Mouse (Mus musculus) midbrain, embryonic 16.5 days (tissue): ENCODE results near the gene Calm3. TPM values are rescaled to one million over a fixed set of nuclear protein-coding genes. Genes with fewer than 3 reads are reported as not detected.
A peak's percentile ranks its signal among the peaks of the same experiment; 100 is the strongest.
"Not testable (repeated sequence)": the region's sequence is repeated elsewhere in the genome, so short reads cannot be mapped to it uniquely, and the experiment has no call there.

Experiments used
- ATAC-seq: fragments of 200-750 bp; cut with Nextera tagmentation; 2 replicates; pipeline ENCODE4 v1.8.0; 2017; ENCODE audit warnings: moderate TSS enrichment
- H3K27ac ChIP-seq: fragments of 300-500 bp; sonication (generic); 2 replicates; pipeline ENCODE4 v1.5.1; 2014; ENCODE audit warnings: mild to moderate bottlenecking, low read length, mixed read lengths
- H3K27me3 ChIP-seq: fragments of 300-500 bp; sonication (generic); 2 replicates; pipeline ENCODE4 v1.6.1; 2014; ENCODE audit warnings: low read depth, low read length, mixed read lengths; ENCODE audit not compliant: control insufficient read depth, insufficient read depth
- H3K36me3 ChIP-seq: fragments of 300-500 bp; sonication (generic); 2 replicates; pipeline ENCODE4 v1.6.1; 2014; ENCODE audit warnings: mild to moderate bottlenecking, low read length, moderate library complexity, mixed read lengths; ENCODE audit not compliant: control insufficient read depth, insufficient read depth
- H3K4me1 ChIP-seq: fragments of 300-500 bp; sonication (generic); 2 replicates; pipeline ENCODE4 v1.6.1; 2014; ENCODE audit warnings: mild to moderate bottlenecking, low read length, mixed read lengths; ENCODE audit not compliant: control insufficient read depth, insufficient read depth
- H3K4me2 ChIP-seq: fragments of 300-500 bp; sonication (generic); 2 replicates; pipeline ENCODE4 v1.6.1; 2014; ENCODE audit warnings: mild to moderate bottlenecking, low read length, mixed read lengths
- H3K4me3 ChIP-seq: fragments of 300-500 bp; sonication (generic); 2 replicates; pipeline ENCODE4 v1.5.1; 2014; ENCODE audit warnings: low read depth, mild to moderate bottlenecking, low read length, moderate library complexity, mixed read lengths
- H3K9ac ChIP-seq: fragments of 300-500 bp; sonication (generic); 2 replicates; pipeline ENCODE4 v1.6.1; 2014; ENCODE audit warnings: low read depth, low read length, mixed read lengths
- H3K9me3 ChIP-seq: fragments of 300-500 bp; sonication (generic); replicated peaks from 2 replicates; pipeline ENCODE4 v1.6.1; 2014; ENCODE audit warnings: mild to moderate bottlenecking, low read length, mixed read lengths; ENCODE audit not compliant: control insufficient read depth, poor library complexity, severe bottlenecking
- WGBS: fragments of 180-500 bp; shearing (Covaris S2); extraction: QIAGEN DNeasy Blood & Tissue Kit; methylation state at CpG from one replicate; pipeline ENCODE4 v1.1.7; 2014; 5-methylcytosine and 5-hydroxymethylcytosine counted together
- polyA plus RNA-seq: library from polyadenylated mRNA; unstranded; fragments of >200 nt; fragmentation: Nextera tagmentation; extraction: Ambion mirVana; gene quantifications from 2 replicates; pipeline ENCODE4 v1.2.1, GENCODE M21; 2015

The Calm3 gene
- polyA plus RNA-seq = 405 and 443 TPM in 2 replicates

DNA sequence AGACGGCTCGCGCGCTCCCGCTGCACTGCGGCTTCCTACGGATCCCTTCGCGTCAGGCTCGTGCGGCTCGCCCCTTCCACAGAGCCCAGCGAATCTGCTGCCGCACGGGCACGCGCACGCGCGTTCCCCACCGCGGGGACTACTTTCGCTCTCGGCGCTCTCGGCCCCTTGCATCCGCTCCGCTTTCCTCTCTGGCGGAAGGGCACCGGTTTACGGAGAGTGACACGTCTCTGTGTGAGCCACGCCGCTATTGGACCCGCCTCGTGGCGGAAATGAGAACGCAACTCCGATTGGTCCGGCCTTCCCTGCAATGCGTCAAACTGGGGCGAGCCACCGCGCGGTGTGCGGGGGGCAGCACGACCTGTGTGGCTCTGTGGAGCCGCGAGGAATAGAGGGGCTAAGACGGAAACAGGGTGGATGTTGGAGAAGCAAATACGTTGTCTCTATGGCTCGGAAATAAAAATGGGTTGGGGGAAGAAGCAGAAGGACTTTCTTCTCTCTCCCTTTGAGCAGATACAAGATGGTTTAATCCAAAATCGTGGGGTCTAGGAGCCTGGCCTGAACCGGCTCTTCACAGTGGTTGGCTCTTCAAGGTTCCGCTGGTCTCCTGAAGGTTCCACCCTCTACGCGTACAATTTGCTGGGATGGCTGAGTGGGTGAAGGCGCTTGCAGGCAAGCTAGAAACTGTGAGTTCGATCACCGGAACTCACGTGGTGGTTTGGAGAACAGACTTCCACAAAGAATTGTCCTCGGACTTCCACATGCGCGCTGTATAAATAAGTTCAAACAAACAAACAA, at the start of gene Calm3:
TSS of gene Calm3 (minus strand) at position 78 of the 798 bp plus-strand sequence.
- peak; percentile 91 for ATAC-seq
- peaks cover 3% of the 10 kb centered on the region; the same call in 1 of the 2 replicates for H3K36me3 ChIP-seq
- WGBS = 1% methylated on average over 61 of the region's 64 CpGs

DNA sequence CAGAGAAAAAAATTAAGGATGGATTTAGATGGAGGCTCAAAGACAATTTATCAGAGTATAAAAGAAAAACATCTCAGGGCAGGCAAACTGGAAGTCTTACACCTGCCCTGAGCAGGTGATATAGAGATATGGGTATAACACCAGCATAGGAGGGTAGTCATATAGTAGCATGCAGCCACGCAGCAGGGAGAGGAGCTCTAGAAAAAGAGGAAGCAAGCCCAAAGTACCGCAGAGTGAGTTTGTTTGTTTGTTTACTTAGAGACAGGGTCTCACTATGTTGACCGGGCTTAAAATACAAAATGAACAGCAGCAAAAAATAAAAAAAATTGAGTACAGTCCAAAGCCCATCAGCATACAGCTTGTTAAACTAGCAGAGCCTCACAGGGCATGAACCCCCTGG, 47.2 kb upstream of the Calm3 start:
- Histone ChIP-seq H3K4me2 (no peak overlapping the region), H3K9ac (no peak overlapping the region), H3K27ac (no peak overlapping the region), H3K4me3 (no peak overlapping the region), H3K27me3 (no peaks in the 10 kb centered on the region), H3K9me3 (no peaks in the 10 kb centered on the region), H3K4me1 (no peaks in the 10 kb centered on the region), H3K36me3 (no peaks in the 10 kb centered on the region)
- ATAC-seq = no peak
- WGBS = 82% methylated on average over 3 of the region's 3 CpGs

More for the DNA sequence above, at the start of gene Calm3:
- peak within 1 kb of the TSS; percentile 96 for H3K27ac ChIP-seq
- H3K27me3 ChIP-seq = no peaks in the 10 kb centered on the region
- peak within 1 kb of the TSS; percentile 90 for H3K9ac ChIP-seq
- H3K9me3 ChIP-seq = no peaks in the 10 kb centered on the region
- H3K4me3 ChIP-seq = peak within 1 kb of the TSS; percentile 74
- H3K4me1 ChIP-seq = peaks cover 30% of the 10 kb centered on the region
- H3K4me2 ChIP-seq = peak within 1 kb of the TSS; percentile 79

DNA sequence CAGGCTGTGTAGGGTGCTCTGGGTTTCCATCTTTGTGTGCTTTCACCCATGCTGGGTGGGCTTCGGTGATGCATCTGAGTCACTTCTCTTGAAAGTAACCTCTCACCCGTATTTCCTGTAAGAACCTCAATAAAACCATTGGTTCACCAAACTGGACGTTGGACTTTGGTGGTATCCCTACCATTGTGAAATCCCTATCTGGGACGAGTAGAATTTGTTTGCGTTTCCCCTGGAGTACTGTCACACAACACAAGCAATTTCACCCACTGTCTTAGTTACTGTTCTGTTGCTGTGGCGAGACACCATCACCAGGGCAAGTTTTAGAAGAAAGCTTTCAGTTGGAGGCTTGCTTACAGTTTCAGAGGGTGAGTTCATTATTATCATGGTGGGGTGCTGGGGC, 44.5 kb upstream of the Calm3 start:
- whole genome bisulfite sequencing = 86% methylated on average over 6 of the region's 6 CpGs
- no peak overlapping the region for H3K9ac ChIP-seq
- H3K27me3 ChIP-seq = no peaks in the 10 kb centered on the region
- no peaks in the 10 kb centered on the region for H3K36me3 ChIP-seq
- no peaks in the 10 kb centered on the region for H3K4me1 ChIP-seq
- no peaks in the 10 kb centered on the region for H3K9me3 ChIP-seq
- H3K27ac ChIP-seq = no peak overlapping the region
- H3K4me3 ChIP-seq = no peak overlapping the region
- H3K4me2 ChIP-seq = no peak overlapping the region
- no peak for ATAC-seq

DNA sequence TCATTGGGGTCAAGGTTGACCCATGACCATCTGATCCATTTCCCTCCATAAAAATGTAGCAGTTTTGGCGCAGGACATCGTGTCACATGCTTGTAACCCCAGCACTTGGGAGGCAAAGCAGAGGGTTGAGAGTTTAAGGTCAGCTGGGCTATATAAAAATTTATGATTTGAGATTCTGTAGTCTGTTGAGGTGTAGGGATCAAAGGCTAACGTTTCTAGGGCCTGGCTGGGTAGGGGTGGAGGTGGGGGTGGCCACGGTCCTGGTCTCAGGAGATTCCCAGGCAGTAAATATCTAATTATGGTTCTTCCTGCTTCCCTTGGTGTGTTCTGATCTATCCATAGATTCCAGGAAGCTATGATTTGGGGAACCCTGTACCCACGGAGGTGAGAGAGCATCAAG, 37.8 kb upstream of the Calm3 start:
- H3K4me3 ChIP-seq = no peak overlapping the region
- peaks cover 54% of the 10 kb centered on the region for H3K4me1 ChIP-seq
- H3K27me3 ChIP-seq = no peaks in the 10 kb centered on the region
- H3K4me2 ChIP-seq = peak overlapping the region; percentile 79
- no peaks in the 10 kb centered on the region for H3K9me3 ChIP-seq
- H3K36me3 ChIP-seq = peaks cover 6% of the 10 kb centered on the region; the same call in 1 of the 2 replicates
- no peak for ATAC-seq
- H3K9ac ChIP-seq = no peak overlapping the region
- 82% methylated on average over 5 of the region's 5 CpGs for WGBS
- H3K27ac ChIP-seq = no peak overlapping the region

DNA sequence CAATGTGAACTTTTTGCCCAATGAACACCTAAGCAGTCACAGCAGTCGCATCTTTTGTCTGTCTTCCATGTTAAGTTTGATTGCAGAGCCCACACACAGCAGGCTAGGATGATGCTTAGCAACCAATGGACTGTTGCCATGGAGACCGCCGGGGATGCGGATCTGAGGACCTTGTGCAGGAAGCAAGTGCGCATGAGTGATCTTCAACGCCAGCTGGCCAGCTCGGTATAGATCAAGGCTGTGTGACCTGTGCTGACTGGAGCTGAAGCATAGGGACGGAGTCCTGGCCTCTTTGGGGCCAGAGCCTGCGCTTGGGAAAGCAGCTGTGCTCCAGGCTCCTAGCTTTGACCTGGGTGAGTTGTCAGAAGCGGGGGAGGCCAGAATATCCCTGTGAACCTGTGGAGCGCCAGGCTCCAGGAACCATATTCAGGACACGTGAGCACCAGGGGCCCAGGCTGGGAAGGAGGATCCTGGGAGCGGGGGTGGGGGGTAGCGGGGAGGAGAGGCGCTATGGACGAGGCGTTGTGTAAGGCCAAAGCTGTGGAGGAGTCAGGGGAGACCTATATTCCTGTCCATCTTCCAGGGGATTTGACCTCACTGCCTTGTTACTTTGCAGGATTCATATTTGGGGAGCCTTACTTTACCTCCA, 35.7 kb upstream of the Calm3 start, which contains the start of gene Pnmal1:
TSS of gene Pnmal1 (plus strand) at position 141 of the 649 bp plus-strand sequence.
- 4% methylated on average over 17 of the region's 17 CpGs for WGBS
- Histone ChIP-seq H3K4me1 (peaks cover 64% of the 10 kb centered on the region), H3K27me3 (no peaks in the 10 kb centered on the region), H3K4me3 (peak within 1 kb of the TSS; percentile 47), H3K36me3 (peaks cover 6% of the 10 kb centered on the region; the same call in 1 of the 2 replicates), H3K27ac (peak within 1 kb of the TSS; percentile 96), H3K4me2 (peak within 1 kb of the TSS; percentile 79), H3K9ac (peak within 1 kb of the TSS; percentile 70), H3K9me3 (no peaks in the 10 kb centered on the region)
- ATAC-seq = peak; percentile 93

DNA sequence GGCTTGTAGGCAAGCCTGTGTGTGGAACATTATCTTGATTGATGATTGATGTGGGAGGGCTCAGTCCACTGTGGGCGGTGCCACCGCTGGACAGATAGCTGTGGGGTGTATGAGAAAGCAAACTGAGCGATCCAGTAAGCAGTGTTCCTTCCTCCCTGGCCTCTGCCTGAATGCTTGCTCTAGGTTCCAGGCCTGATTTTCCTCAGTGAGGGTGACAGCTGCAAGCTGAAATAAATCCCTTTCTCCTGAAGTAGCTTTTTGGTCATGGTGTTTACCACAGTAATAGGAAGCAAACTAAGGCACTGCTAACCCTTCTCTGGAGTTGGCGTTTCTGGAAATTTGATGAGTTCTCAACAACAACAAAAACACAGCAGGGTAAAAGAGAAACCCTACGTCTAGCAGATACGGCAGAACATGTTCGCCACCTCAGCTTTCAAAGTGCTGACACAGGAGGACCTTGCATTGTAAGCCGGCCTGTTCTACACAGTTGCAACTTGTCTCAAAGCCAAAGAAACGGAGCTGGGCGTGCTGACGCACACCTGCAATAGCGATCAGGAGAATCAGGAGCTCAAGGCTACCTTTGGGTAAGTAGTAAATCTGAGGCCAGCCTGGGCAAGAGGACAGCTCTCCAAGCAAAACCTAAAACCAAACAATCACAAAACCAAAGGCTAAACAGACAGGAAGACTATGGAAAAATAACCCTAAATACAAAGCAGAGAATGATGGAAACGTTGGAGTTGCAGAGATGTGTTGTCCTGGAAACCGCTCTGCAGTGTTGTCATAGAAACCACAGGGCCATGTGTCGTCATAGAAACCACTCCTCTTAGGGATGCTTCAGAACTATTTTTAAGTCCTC, 32.7 kb upstream of the Calm3 start:
- Histone ChIP-seq H3K27me3 (no peaks in the 10 kb centered on the region), H3K4me3 (peak overlapping the region; percentile 2; the same call in 1 of the 2 replicates), H3K9me3 (no peaks in the 10 kb centered on the region), H3K27ac (peak overlapping the region; percentile 97), H3K36me3 (no peaks in the 10 kb centered on the region), H3K4me1 (peaks cover 66% of the 10 kb centered on the region), H3K9ac (peak overlapping the region; percentile 48; the same call in 1 of the 2 replicates), H3K4me2 (peak overlapping the region; percentile 52)
- WGBS = 19% methylated on average over 15 of the region's 15 CpGs
- ATAC-seq = peak; percentile 67

DNA sequence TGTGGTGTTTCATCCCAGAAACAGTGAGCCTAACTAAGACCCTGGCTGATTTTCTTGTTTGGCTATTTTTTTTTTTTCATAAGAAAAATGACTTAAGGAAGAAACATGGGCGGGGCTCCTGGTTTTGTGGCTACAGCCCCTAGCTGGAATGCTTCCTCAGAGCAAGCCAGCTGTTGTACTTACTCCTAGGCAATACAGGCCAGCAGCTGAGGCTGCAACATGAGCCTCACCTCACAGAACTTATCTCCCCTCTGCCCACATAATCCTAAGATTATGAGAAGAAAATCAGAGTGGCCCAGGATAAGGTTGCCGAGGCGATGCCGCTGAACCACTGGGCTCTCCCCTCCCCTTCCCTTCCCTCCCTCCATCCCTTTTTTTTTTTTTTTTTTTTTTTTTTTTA, 31.8 kb upstream of the Calm3 start:
- H3K4me3 ChIP-seq = no peak overlapping the region
- no peaks in the 10 kb centered on the region for H3K27me3 ChIP-seq
- no peak overlapping the region for H3K9ac ChIP-seq
- H3K4me2 ChIP-seq = no peak overlapping the region
- H3K27ac ChIP-seq = peak overlapping the region; percentile 97
- no peaks in the 10 kb centered on the region for H3K9me3 ChIP-seq
- no peak for ATAC-seq
- no peaks in the 10 kb centered on the region for H3K36me3 ChIP-seq
- peaks cover 62% of the 10 kb centered on the region for H3K4me1 ChIP-seq
- WGBS = 74% methylated on average over 4 of the region's 4 CpGs

DNA sequence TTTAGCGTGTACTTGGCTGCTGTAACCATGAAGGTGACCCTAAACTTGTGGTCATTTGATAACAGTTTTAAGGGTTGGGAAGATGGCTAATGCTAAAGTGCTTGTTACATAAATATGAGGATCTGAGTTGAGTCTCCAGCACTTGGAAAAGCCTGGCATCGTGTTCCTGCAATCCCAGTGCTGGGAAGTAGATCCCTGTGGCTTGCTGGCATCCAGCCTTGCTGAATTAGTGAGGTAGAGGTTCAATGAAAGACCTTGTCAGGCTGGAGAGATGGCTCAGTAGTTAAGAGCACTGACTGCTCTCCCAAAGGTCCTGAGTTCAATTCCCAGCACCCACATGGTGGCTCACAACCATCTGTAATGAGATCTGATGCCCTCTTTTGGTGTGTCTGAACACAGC, 29.9 kb upstream of the Calm3 start:
- not testable (repeated sequence) for H3K9me3 ChIP-seq, H3K27ac ChIP-seq, H3K4me3 ChIP-seq, H3K36me3 ChIP-seq, H3K4me2 ChIP-seq, ATAC-seq, H3K27me3 ChIP-seq, H3K9ac ChIP-seq
- 69% methylated on average over 2 of the region's 2 CpGs for WGBS
- H3K4me1 ChIP-seq = peaks cover 64% of the 10 kb centered on the region
